Mouse (Mus musculus): ENCODE measurements around the gene Gata5. TPM values are rescaled to one million over a fixed set of nuclear protein-coding genes. Genes with fewer than 3 reads are reported as not detected.

Gene Gata5
- total and polyA plus RNA-seq, 3 experiments: not detected

GRCm38 (mm10) chr2:180292026-180292425 lies 42.5 kb downstream of the Gata5 start:
- no peaks in the 10 kb centered on the region for H3K9me3 ChIP-seq (replicated peaks; ENCODE audit: insufficient read depth, low read length)
- no peak for DNase-seq (ENCODE audit: low read depth, low spot score)
- H3K79me2 ChIP-seq (ENCODE audit: control insufficient read depth, insufficient read depth, low read length, poor library complexity): no peaks in the 10 kb centered on the region
- H3K4me1 ChIP-seq (ENCODE audit: control insufficient read depth in 1 of 2, insufficient read depth in 2 of 2, low read length in 2 of 2): no peaks in the 10 kb centered on the region
- H3K4me3 ChIP-seq (ENCODE audit: control insufficient read depth in 1 of 2, insufficient read depth in 1 of 2, low read depth in 2 of 2, low read length in 2 of 2): no peak overlapping the region
- H3K27me3 ChIP-seq (ENCODE audit: control insufficient read depth in 1 of 2, insufficient read depth in 2 of 2, low read length in 2 of 2): peaks cover 8 to 10% of the 10 kb centered on the region in 2 experiments
- no peak overlapping the region for H3K9ac ChIP-seq (ENCODE audit: control insufficient read depth, low read depth, low read length, poor library complexity, severe bottlenecking)
- H3K36me3 ChIP-seq (ENCODE audit: control insufficient read depth in 1 of 2, insufficient read depth in 2 of 2, low read length in 2 of 2): no peaks in the 10 kb centered on the region
- TF ChIP-seq BHLHE40 (IDR thresholded peaks at IDR 0.05; ENCODE audit: borderline replicate concordance, low read depth, low read length) (no peak), E2F4 (IDR thresholded peaks at IDR 0.05; ENCODE audit: borderline replicate concordance, low read depth, low read length) (no peak), UBTF (IDR thresholded peaks at IDR 0.05; ENCODE audit: borderline replicate concordance, insufficient read depth, low read depth, low read length) (no peak), USF1 (IDR thresholded peaks at IDR 0.05; ENCODE audit: low read depth, low read length) (no peak), TAL1 (IDR thresholded peaks at IDR 0.05; ENCODE audit: low read length) (no peak), NRF1 (IDR thresholded peaks at IDR 0.05; ENCODE audit: insufficient read depth, low read depth, low read length, poor library complexity, severe bottlenecking) (no peak), ZMIZ1 (IDR thresholded peaks at IDR 0.05; ENCODE audit: low read depth, low read length) (no peak), MAZ (IDR thresholded peaks at IDR 0.05; ENCODE audit: low read depth, low read length) (no peak), ZKSCAN1 (IDR thresholded peaks at IDR 0.05; ENCODE audit: low read depth, low read length) (no peak), KAT2A (conservative IDR thresholded peaks at IDR 0.05; ENCODE audit: low read depth, low read length) (no peak), HCFC1 (IDR thresholded peaks at IDR 0.05; ENCODE audit: low read depth, low read length) (no peak), POLR2A (IDR thresholded peaks at IDR 0.05; ENCODE audit: control insufficient read depth in 1 of 2, insufficient read depth in 1 of 2, low read depth in 1 of 2, low read length in 2 of 2, poor library complexity in 1 of 2) (no peak), CHD2 (IDR thresholded peaks at IDR 0.05; ENCODE audit: low read length) (no peak), NELFE (IDR thresholded peaks at IDR 0.05; ENCODE audit: low read depth, low read length) (no peak), POLR2AphosphoS2 (IDR thresholded peaks at IDR 0.05; ENCODE audit: low read length) (no peak), JUND (IDR thresholded peaks at IDR 0.05; ENCODE audit: low read depth, low read length) (no peak), TCF12 (IDR thresholded peaks at IDR 0.05; ENCODE audit: low read depth, low read length) (no peak), POLR2AphosphoS5 (IDR thresholded peaks at IDR 0.05; ENCODE audit: borderline replicate concordance, low read depth, low read length) (no peak), CTCF (IDR thresholded peaks at IDR 0.05 in 2 of 3, conservative IDR thresholded peaks at IDR 0.05 in 1 of 3; ENCODE audit: control insufficient read depth in 1 of 3, insufficient read depth in 1 of 3, low read depth in 2 of 3, low read length in 3 of 3, poor library complexity in 1 of 3, severe bottlenecking in 1 of 3) (no peak)
- no peak overlapping the region for H3K27ac ChIP-seq (ENCODE audit: control insufficient read depth, low read depth, low read length)

- Histone ChIP-seq H3K9ac (ENCODE audit: control insufficient read depth, low read depth, low read length, poor library complexity, severe bottlenecking) (no peak overlapping the region), H3K4me3 (ENCODE audit: control insufficient read depth in 1 of 2, insufficient read depth in 1 of 2, low read depth in 2 of 2, low read length in 2 of 2) (no peak overlapping the region), H3K27me3 (ENCODE audit: control insufficient read depth in 1 of 2, insufficient read depth in 2 of 2, low read length in 2 of 2) (peaks cover 8 to 12% of the 10 kb centered on the region in 2 experiments), H3K9me3 (replicated peaks; ENCODE audit: insufficient read depth, low read length) (no peaks in the 10 kb centered on the region), H3K36me3 (ENCODE audit: control insufficient read depth in 1 of 2, insufficient read depth in 2 of 2, low read length in 2 of 2) (no peaks in the 10 kb centered on the region), H3K4me1 (ENCODE audit: control insufficient read depth in 1 of 2, insufficient read depth in 2 of 2, low read length in 2 of 2) (no peaks in the 10 kb centered on the region), H3K27ac (ENCODE audit: control insufficient read depth, low read depth, low read length) (no peak overlapping the region), H3K79me2 (ENCODE audit: control insufficient read depth, insufficient read depth, low read length, poor library complexity) (no peaks in the 10 kb centered on the region)
- DNase-seq (ENCODE audit: low read depth, low spot score): no peak
- no peak for TF ChIP-seq GATA1 (IDR thresholded peaks at IDR 0.05; ENCODE audit: low read depth, low read length)
- TF ChIP-seq POLR2AphosphoS2 (IDR thresholded peaks at IDR 0.05; ENCODE audit: low read length): no peak
- TF ChIP-seq MAFK (IDR thresholded peaks at IDR 0.05; ENCODE audit: borderline replicate concordance, low read depth, low read length): no peak
- no peak for TF ChIP-seq USF2 (IDR thresholded peaks at IDR 0.05; ENCODE audit: borderline replicate concordance in 1 of 2, insufficient read depth in 1 of 2, low read depth in 1 of 2, low read length in 2 of 2)
- TF ChIP-seq TBP (IDR thresholded peaks at IDR 0.05; ENCODE audit: low read depth, low read length): no peak
- no peak for TF ChIP-seq ZNF384 (IDR thresholded peaks at IDR 0.05; ENCODE audit: low read depth, low read length)
- no peak for TF ChIP-seq ZC3H11A (IDR thresholded peaks at IDR 0.05; ENCODE audit: low read depth, low read length)
- no peak for TF ChIP-seq HCFC1 (IDR thresholded peaks at IDR 0.05; ENCODE audit: low read depth, low read length)
- TF ChIP-seq E2F4 (IDR thresholded peaks at IDR 0.05; ENCODE audit: borderline replicate concordance, low read depth, low read length): no peak
- TF ChIP-seq ZMIZ1 (IDR thresholded peaks at IDR 0.05; ENCODE audit: low read depth, low read length): no peak
- no peak for TF ChIP-seq CTCF (IDR thresholded peaks at IDR 0.05 in 2 of 3, conservative IDR thresholded peaks at IDR 0.05 in 1 of 3; ENCODE audit: control insufficient read depth in 1 of 3, insufficient read depth in 1 of 3, low read depth in 2 of 3, low read length in 3 of 3, poor library complexity in 1 of 3, severe bottlenecking in 1 of 3)
- no peak for TF ChIP-seq EP300 (IDR thresholded peaks at IDR 0.05; ENCODE audit: low read depth in 1 of 2, low read length in 2 of 2)
- no peak for TF ChIP-seq TCF12 (IDR thresholded peaks at IDR 0.05; ENCODE audit: low read depth, low read length)
- TF ChIP-seq MAZ (IDR thresholded peaks at IDR 0.05; ENCODE audit: low read depth, low read length): no peak
- no peak for TF ChIP-seq SMC3 (IDR thresholded peaks at IDR 0.05; ENCODE audit: low read depth, low read length)
- TF ChIP-seq BHLHE40 (IDR thresholded peaks at IDR 0.05; ENCODE audit: borderline replicate concordance, low read depth, low read length): no peak
Measured at GRCm38 (mm10) chr2:180291566-180291965, 42.9 kb downstream of the Gata5 start.

All from MEL (cell line).